Mouse (Mus musculus) forebrain, embryonic 14.5 days (tissue): ENCODE measurements around the gene Srebf2. TPM values are rescaled to one million over a fixed set of nuclear protein-coding genes. Genes with fewer than 3 reads are reported as not detected.

Experiments used
- ATAC-seq: fragments of 200-750 bp; cut with Nextera tagmentation; 2 replicates; pipeline ENCODE4 v1.8.0; 2017; ENCODE audit warnings: mild to moderate bottlenecking, moderate library complexity
- DNase-seq: peaks from one replicate; pipeline ENCODE4 v3.0.0-alpha.2; 2015; ENCODE audit warnings: low spot score
- H3K27ac ChIP-seq: fragments of 300-500 bp; sonication (generic); 2 replicates; pipeline ENCODE4 v1.5.1; 2014; ENCODE audit warnings: low read depth, mild to moderate bottlenecking, control low read depth, low read length, moderate library complexity
- H3K27me3 ChIP-seq: fragments of 300-500 bp; sonication (generic); replicated peaks from 2 replicates; pipeline ENCODE4 v1.6.1; 2014; ENCODE audit warnings: low read length, control low read depth, mixed read lengths; ENCODE audit not compliant: control insufficient read depth, insufficient read depth
- H3K36me3 ChIP-seq: fragments of 300-500 bp; sonication (generic); 2 replicates; pipeline ENCODE4 v1.6.1; 2014; ENCODE audit warnings: low read length, control low read depth; ENCODE audit not compliant: control insufficient read depth, insufficient read depth
- H3K4me1 ChIP-seq: fragments of 300-500 bp; sonication (generic); 2 replicates; pipeline ENCODE4 v1.6.1; 2014; ENCODE audit warnings: antibody characterized with exemption, low read length, control low read depth; ENCODE audit not compliant: control insufficient read depth, insufficient read depth
- H3K4me2 ChIP-seq: fragments of 300-500 bp; sonication (generic); 2 replicates; pipeline ENCODE4 v1.6.1; 2014; ENCODE audit warnings: mild to moderate bottlenecking, control low read depth, low read length
- H3K4me3 ChIP-seq: fragments of 300-500 bp; sonication (generic); 2 replicates; pipeline ENCODE4 v1.5.1; 2014; ENCODE audit warnings: low read depth, low read length, control low read depth
- H3K9ac ChIP-seq: fragments of 300-500 bp; sonication (generic); 2 replicates; pipeline ENCODE4 v1.6.1; 2014; ENCODE audit warnings: mild to moderate bottlenecking, low read length, control low read depth, moderate library complexity
- H3K9me3 ChIP-seq: fragments of 300-500 bp; sonication (generic); replicated peaks from 2 replicates; pipeline ENCODE4 v1.6.1; 2016; ENCODE audit warnings: low read length, control low read depth, mixed read lengths; ENCODE audit not compliant: control insufficient read depth
- WGBS: fragments of 180-500 bp; shearing (Covaris S2); extraction: QIAGEN DNeasy Blood & Tissue Kit; methylation state at CpG from one replicate; pipeline ENCODE4 v1.1.7; 2014; 5-methylcytosine and 5-hydroxymethylcytosine counted together
- polyA plus RNA-seq: library from polyadenylated mRNA; unstranded; fragments of >200 nt; fragmentation: Nextera tagmentation; extraction: Ambion mirVana; gene quantifications from 2 replicates; pipeline ENCODE4 v1.2.1, GENCODE M21; 2014

Srebf2 gene
- polyA plus RNA-seq, 1 experiment from 2014 or later = 99.6 TPM

DNA sequence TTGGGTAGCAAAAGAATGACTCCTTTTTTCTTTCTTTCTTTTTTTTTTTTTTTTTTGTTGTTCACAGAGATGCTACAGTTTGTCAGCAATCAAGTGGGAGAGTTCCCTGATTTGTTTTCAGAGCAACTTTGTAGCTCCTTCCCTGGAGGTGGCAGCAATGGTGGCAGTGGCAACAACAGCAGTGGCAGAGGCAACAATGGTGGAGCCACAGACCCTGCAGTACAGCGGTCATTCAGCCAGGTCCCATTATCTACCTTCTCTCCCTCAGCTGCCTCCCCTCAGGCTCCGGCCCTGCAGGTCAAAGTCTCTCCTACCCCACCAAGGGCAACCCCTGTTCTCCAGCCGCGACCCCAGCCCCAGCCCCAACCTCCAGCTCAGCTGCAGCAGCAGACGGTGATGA, 22.7 kb downstream of the Srebf2 start:
- H3K4me2 ChIP-seq = no peak overlapping the region
- no peak overlapping the region for H3K27ac ChIP-seq
- H3K9ac ChIP-seq = peak overlapping the region; percentile 8; the same call in 1 of the 2 replicates
- H3K4me3 ChIP-seq = no peak overlapping the region
- no peak for DNase-seq
- 83% methylated on average over 5 of the region's 5 CpGs for WGBS
- H3K36me3 ChIP-seq = peaks cover 49% of the 10 kb centered on the region
- no peaks in the 10 kb centered on the region for H3K27me3 ChIP-seq
- ATAC-seq = no peak
- peaks cover 6% of the 10 kb centered on the region; the same call in 1 of the 2 replicates for H3K4me1 ChIP-seq
- H3K9me3 ChIP-seq = no peaks in the 10 kb centered on the region

DNA sequence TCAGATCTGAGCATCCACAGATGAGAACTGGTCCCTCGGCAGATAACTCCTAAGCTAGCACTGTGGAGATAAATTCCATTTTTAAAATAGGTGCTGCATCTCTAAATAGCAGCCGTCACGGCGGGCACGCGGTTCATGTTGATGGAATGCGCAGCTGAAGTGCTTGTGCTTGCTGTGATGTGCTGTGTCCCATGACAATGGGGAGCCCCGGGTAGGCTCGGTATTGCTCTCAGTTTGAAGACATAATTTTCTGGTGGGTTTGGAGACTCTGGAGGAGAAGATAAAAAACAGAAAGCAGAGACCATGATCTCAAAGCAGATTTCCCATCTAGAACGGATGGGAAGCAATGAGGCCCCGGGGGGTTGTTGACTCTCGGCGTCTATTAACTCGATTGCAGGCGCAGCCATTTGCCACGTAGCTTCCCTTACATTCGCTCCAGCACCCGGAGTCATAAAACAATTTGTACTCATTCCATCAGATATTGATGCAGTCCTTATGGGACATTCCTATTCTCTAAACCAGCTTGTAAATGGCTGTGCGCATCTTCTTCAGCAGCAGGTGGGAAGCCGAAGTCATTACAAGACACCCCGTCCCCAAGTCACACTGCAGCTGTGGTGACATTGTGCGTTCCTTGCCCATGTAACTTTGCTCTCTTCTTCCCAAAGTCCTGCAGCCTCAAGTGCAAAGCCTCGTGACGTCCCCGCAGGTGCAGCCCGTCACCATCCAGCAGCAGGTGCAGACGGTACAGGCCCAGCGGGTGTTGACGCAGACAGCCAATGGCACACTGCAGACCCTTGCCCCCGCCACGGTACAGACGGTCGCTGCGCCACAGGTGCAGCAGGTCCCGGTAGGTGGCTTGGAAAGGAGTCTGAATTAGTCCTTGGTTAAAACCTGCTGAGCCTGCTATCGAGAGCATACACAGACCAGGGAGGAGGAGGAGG, 23.7 kb downstream of the Srebf2 start:
- H3K27ac ChIP-seq = no peak overlapping the region
- ATAC-seq = no peak
- peaks cover 6% of the 10 kb centered on the region; the same call in 1 of the 2 replicates for H3K4me1 ChIP-seq
- no peaks in the 10 kb centered on the region for H3K9me3 ChIP-seq
- peaks cover 59% of the 10 kb centered on the region for H3K36me3 ChIP-seq
- WGBS = 87% methylated on average over 36 of the region's 36 CpGs
- H3K27me3 ChIP-seq = no peaks in the 10 kb centered on the region
- no peak for DNase-seq
- no peak overlapping the region for H3K4me2 ChIP-seq
- H3K9ac ChIP-seq = no peak overlapping the region
- H3K4me3 ChIP-seq = no peak overlapping the region

DNA sequence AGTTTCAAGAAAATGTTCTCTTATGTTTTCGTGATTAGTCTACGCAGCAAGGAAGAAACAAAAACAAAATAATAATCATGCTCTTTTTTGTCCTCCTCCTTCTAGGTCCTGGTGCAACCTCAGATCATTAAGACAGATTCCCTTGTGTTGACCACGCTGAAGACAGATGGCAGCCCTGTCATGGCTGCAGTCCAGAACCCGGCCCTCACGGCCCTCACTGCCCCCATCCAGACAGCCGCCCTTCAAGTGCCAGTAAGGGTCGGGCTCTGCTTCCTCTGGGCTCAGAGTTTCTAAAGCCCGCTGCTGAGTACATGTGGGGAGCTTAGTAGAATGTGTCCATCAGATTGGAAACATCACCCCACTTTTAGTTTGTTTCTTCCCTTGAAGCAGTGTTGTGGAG, 25.7 kb downstream of the Srebf2 start:
- Histone ChIP-seq H3K36me3 (peaks cover 77% of the 10 kb centered on the region), H3K4me2 (no peak overlapping the region), H3K4me3 (no peak overlapping the region), H3K27ac (no peak overlapping the region), H3K9me3 (no peaks in the 10 kb centered on the region), H3K9ac (no peak overlapping the region), H3K4me1 (no peaks in the 10 kb centered on the region), H3K27me3 (no peaks in the 10 kb centered on the region)
- ATAC-seq (no peak), DNase-seq (no peak)
- WGBS = 75% methylated on average over 8 of the region's 8 CpGs

DNA sequence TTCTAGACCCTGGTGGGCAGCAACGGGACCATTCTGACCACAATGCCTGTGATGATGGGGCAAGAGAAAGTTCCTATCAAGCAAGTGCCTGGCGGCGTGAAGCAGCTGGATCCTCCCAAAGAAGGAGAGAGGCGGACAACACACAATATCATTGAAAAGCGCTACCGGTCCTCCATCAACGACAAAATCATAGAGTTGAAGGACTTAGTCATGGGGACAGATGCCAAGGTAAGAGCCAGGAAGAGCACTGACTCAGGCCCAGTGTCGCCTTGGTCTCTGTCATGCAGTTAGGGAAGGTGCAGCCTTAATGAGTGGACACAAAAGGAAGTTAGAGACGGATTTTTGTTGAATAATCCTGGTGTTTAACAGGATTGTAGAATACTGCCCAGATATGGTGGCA, 28.1 kb downstream of the Srebf2 start:
- peaks cover 96% of the 10 kb centered on the region for H3K36me3 ChIP-seq

DNA sequence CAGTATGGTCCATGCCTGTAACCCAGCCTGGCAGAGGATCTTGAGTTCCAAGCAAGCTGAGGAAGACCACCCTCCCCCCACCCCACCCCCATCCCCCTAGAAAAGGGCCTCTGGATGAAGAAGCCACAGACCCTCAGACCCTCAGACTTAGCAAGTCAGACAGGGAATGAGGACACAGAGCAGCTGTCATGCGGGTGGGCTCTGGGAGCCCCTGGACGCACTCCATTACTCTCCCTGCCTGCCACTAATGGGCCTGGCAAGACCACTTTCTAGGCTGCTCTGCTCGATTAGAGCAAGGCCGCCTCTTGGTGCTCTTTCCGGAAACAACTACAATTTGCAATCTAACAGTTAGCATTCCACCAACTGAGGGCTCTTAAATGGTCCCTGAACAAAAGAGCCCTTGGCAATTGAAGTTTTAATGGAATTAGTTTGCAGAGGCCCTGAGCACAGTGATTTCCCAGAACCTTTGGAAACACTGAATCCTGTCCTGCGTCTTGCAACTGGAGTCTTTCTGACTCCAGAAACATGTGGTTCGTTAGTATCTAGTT, 30.8 kb downstream of the Srebf2 start:
- H3K4me3 ChIP-seq = no peak overlapping the region
- no peaks in the 10 kb centered on the region for H3K27me3 ChIP-seq
- peaks cover 97% of the 10 kb centered on the region for H3K36me3 ChIP-seq
- no peak overlapping the region for H3K9ac ChIP-seq
- H3K9me3 ChIP-seq = 0 out of 2 replicates have a peak, but pooled peaks cover 5% of the 10 kb centered on the region
- H3K4me1 ChIP-seq = no peaks in the 10 kb centered on the region
- WGBS = 87% methylated on average over 7 of the region's 7 CpGs
- DNase-seq = no peak
- H3K4me2 ChIP-seq = no peak overlapping the region
- no peak overlapping the region for H3K27ac ChIP-seq
- ATAC-seq = no peak

More for the DNA sequence above, 28.1 kb downstream of the Srebf2 start:
- Histone ChIP-seq H3K4me2 (no peak overlapping the region), H3K9ac (no peak overlapping the region), H3K9me3 (no peaks in the 10 kb centered on the region), H3K27ac (no peak overlapping the region), H3K4me1 (no peaks in the 10 kb centered on the region), H3K27me3 (no peaks in the 10 kb centered on the region), H3K4me3 (no peak overlapping the region)
- whole genome bisulfite sequencing = 95% methylated on average over 9 of the region's 9 CpGs
- DNase-seq = no peak
- ATAC-seq = no peak

DNA sequence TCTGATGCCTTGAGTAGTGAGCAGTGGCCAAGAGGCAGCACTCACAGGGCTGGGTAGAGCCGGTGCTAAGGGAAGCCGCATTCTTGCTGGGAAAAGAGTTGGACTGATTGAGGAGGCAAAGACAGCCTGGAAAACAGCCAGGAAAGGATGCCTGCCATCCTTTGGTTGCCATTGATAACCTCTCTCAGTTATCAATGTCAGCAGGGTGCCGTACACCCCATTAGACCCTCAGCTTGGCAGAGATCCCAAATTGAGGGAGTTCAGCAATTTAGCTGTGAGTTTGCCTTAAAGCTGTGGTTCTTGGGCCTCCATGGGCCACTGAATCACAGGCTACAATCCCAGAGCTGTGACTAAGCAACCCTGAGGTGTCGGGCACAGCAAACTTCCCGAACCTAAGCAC, 34.1 kb downstream of the Srebf2 start:
- 69% methylated on average over 5 of the region's 5 CpGs for WGBS
- H3K27ac ChIP-seq = no peak overlapping the region
- H3K4me3 ChIP-seq = no peak overlapping the region
- no peak for ATAC-seq
- peaks cover 100% of the 10 kb centered on the region for H3K36me3 ChIP-seq
- no peaks in the 10 kb centered on the region for H3K4me1 ChIP-seq
- H3K9ac ChIP-seq = no peak overlapping the region
- H3K9me3 ChIP-seq = 0 out of 2 replicates have a peak, but pooled peaks cover 5% of the 10 kb centered on the region
- no peak overlapping the region for H3K4me2 ChIP-seq
- DNase-seq = peak; percentile 31
- H3K27me3 ChIP-seq = no peaks in the 10 kb centered on the region

DNA sequence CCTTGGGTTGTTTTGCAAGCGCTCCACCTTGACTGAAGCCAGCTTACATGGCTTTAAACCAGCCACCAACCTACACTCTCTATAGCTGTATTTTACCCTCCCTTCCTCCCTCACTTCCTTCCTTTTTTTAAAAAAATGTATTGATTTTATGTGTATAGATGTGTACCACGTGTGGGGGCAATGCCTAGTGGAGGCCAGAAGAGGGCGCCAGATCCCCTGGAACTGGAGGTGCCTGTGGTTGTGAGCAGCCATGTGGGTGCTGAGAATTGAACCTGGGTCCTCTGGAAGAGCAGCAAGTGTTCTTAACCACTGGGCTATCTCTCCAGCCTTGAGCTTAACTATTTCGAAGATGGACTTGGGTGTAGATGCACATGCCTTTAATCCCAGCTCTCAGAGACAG, 35.3 kb downstream of the Srebf2 start:
- Histone ChIP-seq H3K4me1 (no peaks in the 10 kb centered on the region), H3K9ac (no peak overlapping the region), H3K27ac (no peak overlapping the region), H3K36me3 (peaks cover 100% of the 10 kb centered on the region), H3K27me3 (no peaks in the 10 kb centered on the region), H3K4me2 (no peak overlapping the region), H3K4me3 (no peak overlapping the region), H3K9me3 (0 out of 2 replicates have a peak, but pooled peaks cover 5% of the 10 kb centered on the region)
- 95% methylated on average over 4 of the region's 4 CpGs for WGBS
- DNase-seq = no peak
- no peak for ATAC-seq

DNA sequence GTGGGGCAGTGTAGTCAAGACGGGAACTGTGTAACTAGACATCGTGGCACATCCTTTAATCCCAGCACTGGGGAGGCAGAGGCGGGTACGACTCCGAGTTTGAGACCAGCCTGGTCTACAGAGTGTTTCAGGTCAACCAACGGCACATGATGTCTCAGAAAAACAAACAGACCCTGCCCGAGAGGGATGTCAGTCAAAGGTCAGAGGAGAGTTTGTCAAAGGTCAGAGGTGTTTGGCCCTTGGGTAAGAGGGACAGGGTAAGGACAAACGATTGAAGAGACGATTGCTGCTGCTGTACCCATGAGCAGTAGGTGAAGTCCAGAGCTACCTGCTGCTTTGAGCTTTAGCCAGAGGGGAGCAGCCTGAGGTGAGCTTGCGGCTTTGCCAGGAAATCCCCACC, 36.6 kb downstream of the Srebf2 start:
- no peak overlapping the region for H3K4me3 ChIP-seq
- 0 out of 2 replicates have a peak, but pooled peaks cover 5% of the 10 kb centered on the region for H3K9me3 ChIP-seq
- DNase-seq (no peak), ATAC-seq (no peak)
- peaks cover 100% of the 10 kb centered on the region for H3K36me3 ChIP-seq
- H3K4me2 ChIP-seq = no peak overlapping the region
- no peak overlapping the region for H3K9ac ChIP-seq
- H3K4me1 ChIP-seq = no peaks in the 10 kb centered on the region
- H3K27me3 ChIP-seq = no peaks in the 10 kb centered on the region
- 94% methylated on average over 10 of the region's 10 CpGs for WGBS
- no peak overlapping the region for H3K27ac ChIP-seq

DNA sequence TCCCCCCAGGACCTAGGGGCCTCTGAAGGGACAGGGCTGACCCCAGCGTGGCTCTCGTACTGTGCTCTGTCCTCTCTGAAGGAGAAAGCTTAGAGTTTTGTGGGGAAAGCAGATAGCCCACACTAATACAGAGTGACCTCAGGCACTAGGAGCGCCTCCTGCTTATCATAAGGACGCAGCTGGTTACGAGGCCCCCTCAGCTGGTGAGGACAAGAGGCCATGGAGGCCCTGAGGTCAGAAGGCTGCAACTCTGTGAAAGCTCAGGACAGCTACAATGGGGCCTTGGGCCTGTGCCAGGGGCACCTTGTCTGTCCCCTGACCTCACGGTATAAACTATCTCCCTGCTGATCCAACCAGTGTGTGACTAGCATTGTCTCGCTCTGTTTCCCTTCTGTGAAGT, 37.2 kb downstream of the Srebf2 start:
- 85% methylated on average over 7 of the region's 7 CpGs for WGBS
- H3K9me3 ChIP-seq = 0 out of 2 replicates have a peak, but pooled peaks cover 5% of the 10 kb centered on the region
- DNase-seq (no peak), ATAC-seq (no peak)
- no peak overlapping the region for H3K9ac ChIP-seq
- H3K4me1 ChIP-seq = no peaks in the 10 kb centered on the region
- H3K4me2 ChIP-seq = no peak overlapping the region
- peaks cover 98% of the 10 kb centered on the region for H3K36me3 ChIP-seq
- no peaks in the 10 kb centered on the region for H3K27me3 ChIP-seq
- no peak overlapping the region for H3K27ac ChIP-seq
- no peak overlapping the region for H3K4me3 ChIP-seq
